Comparison of ENCODE assay signal across 8 mouse cellular contexts in the genomic region with DNA sequence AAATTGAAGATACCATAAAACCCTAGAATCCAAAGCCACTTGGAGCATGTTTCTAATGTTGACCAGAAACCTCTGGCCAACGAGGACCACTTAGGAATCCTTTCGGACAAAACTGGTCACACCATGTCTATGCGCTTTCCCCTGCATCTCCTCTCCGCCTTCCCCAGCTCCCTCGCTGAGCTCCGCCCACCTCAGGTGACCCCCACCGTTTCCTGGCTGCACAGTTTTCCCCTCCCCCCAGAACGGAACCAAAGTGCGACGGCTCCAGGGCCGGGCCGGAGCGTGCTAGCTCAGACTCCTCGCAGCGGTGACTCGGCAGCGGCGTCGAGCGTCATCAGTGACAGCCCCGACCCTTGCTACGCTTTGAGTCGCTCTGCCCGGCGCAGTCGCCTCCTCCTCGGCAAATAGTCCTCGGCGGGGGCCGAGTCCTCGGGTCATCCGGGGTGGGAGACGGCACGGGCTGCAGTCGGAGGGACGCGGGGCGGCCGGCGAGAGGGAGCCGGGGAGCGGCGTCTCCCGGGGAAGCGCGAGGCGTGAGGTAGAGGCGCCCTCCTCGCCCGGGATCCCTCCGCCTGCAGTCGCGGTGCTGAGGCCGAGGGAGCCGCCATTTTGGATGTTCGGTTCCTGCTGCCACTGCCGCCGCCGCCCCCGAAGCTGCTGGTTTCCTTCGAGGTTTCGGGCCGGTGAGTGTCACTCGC. TPM values are rescaled to one million over a fixed set of nuclear protein-coding genes. Genes with fewer than 3 reads are reported as not detected.
DNase-seq lines count a peak whose midpoint lies in the region; ATAC-seq and TF ChIP-seq lines count a peak whose summit lies in the region.

A gene (plus strand): TSS at position 275 of the 698 bp plus-strand sequence.

- no peaks in the 10 kb centered on the region for H3K9me3 ChIP-seq in kidney, embryonic 14.5 days (ENCODE audit: control insufficient read depth, low read length)
- H3K9me3 ChIP-seq in limb, embryonic 15.5 days = no peaks in the 10 kb centered on the region

- peak within 1 kb of the TSS; percentile 97 for H3K4me3 ChIP-seq in bone marrow macrophage, adult 2 months (ENCODE audit: insufficient read depth, low read length)
- H3K4me3 ChIP-seq in embryonic fibroblast, embryonic 13.5 days (ENCODE audit: insufficient read depth, low read length) = peak within 1 kb of the TSS; percentile 96
- H3K4me3 ChIP-seq in kidney, embryonic 14.5 days (ENCODE audit: low read length) = peak within 1 kb of the TSS; percentile 99
- H3K4me3 ChIP-seq in limb, embryonic 15.5 days = peak within 1 kb of the TSS; percentile 99

- peak; percentile 99 for ATAC-seq in kidney, embryonic 14.5 days (ENCODE audit: low FRiP score, low TSS enrichment)
- peak; percentile 98 for ATAC-seq in limb, embryonic 15.5 days (ENCODE audit: insufficient number of reproducible peaks, low FRiP score, low TSS enrichment, low read depth)

- 0 out of 2 replicates have a peak, but pooled peaks have one; percentile 41 for TF ChIP-seq POLR2A in bone marrow macrophage, adult 2 months (IDR thresholded peaks at IDR 0.05; ENCODE audit: borderline replicate concordance, low read depth, low read length)
- peak; percentile 94 for TF ChIP-seq POLR2A in embryonic fibroblast, embryonic 13.5 days (IDR thresholded peaks at IDR 0.05; ENCODE audit: low read depth, low read length)

- H3K27ac ChIP-seq in bone marrow macrophage, adult 2 months (ENCODE audit: insufficient read depth, low read depth, low read length) = peak within 1 kb of the TSS; percentile 89
- H3K27ac ChIP-seq in embryonic fibroblast, embryonic 13.5 days (ENCODE audit: insufficient read depth, low read length) = peak within 1 kb of the TSS; percentile 74
- peak within 1 kb of the TSS; percentile 96 for H3K27ac ChIP-seq in kidney, embryonic 14.5 days (ENCODE audit: low read depth, low read length)
- peak within 1 kb of the TSS; percentile 99 for H3K27ac ChIP-seq in limb, embryonic 15.5 days

- H3K4me2 ChIP-seq in kidney, embryonic 14.5 days (replicated peaks; ENCODE audit: low read depth, low read length) = peak within 1 kb of the TSS; percentile 78
- peak within 1 kb of the TSS; percentile 77 for H3K4me2 ChIP-seq in limb, embryonic 15.5 days

- TF ChIP-seq CTCF in bone marrow macrophage, adult 2 months (IDR thresholded peaks at IDR 0.05; ENCODE audit: low read depth, low read length) = no peak
- no peak for TF ChIP-seq CTCF in embryonic fibroblast, embryonic 13.5 days (IDR thresholded peaks at IDR 0.05; ENCODE audit: borderline replicate concordance, insufficient read depth, low read length)

- WGBS in kidney, embryonic 14.5 days = under 1% methylated on average over 59 of the region's 64 CpGs
- under 1% methylated on average over 64 of the region's 64 CpGs for WGBS in limb, embryonic 15.5 days

- H3K9ac ChIP-seq in kidney, embryonic 14.5 days (ENCODE audit: low read depth, low read length) = peak within 1 kb of the TSS; percentile 93
- peak within 1 kb of the TSS; percentile 98 for H3K9ac ChIP-seq in limb, embryonic 15.5 days

- no peaks in the 10 kb centered on the region for H3K36me3 ChIP-seq in kidney, embryonic 14.5 days (ENCODE audit: control insufficient read depth, insufficient read depth, low read length)
- no peaks in the 10 kb centered on the region for H3K36me3 ChIP-seq in limb, embryonic 15.5 days

- H3K4me1 ChIP-seq in bone marrow macrophage, adult 2 months (ENCODE audit: control insufficient read depth, insufficient read depth, low read length) = peaks cover 19% of the 10 kb centered on the region
- peaks cover 2% of the 10 kb centered on the region; the same call in 1 of the 2 replicates for H3K4me1 ChIP-seq in embryonic fibroblast, embryonic 13.5 days (ENCODE audit: control insufficient read depth, insufficient read depth, low read length)
- peaks cover 13% of the 10 kb centered on the region; the same call in 1 of the 2 replicates for H3K4me1 ChIP-seq in kidney, embryonic 14.5 days (ENCODE audit: control insufficient read depth, insufficient read depth, low read length)
- H3K4me1 ChIP-seq in limb, embryonic 15.5 days = peaks cover 11% of the 10 kb centered on the region

- DNase-seq in A20 (ENCODE audit: low read depth, low spot score) = peak; percentile 100
- DNase-seq in heart, adult 9 months (ENCODE audit: low spot score in 2 of 2) = peak; percentile 96
- DNase-seq in monocyte, adult 2 months (ENCODE audit: low read depth in 1 of 2, low spot score in 2 of 2) = peak; percentile 92 to 94
- peak; percentile 96 to 97 for DNase-seq in spleen, postnatal 36 days (ENCODE audit: low spot score in 2 of 2)

- H3K27me3 ChIP-seq in kidney, embryonic 14.5 days (ENCODE audit: control insufficient read depth, insufficient read depth, low read length) = peaks cover 3% of the 10 kb centered on the region; the same call in 1 of the 2 replicates
- H3K27me3 ChIP-seq in limb, embryonic 15.5 days = peaks cover 7% of the 10 kb centered on the region; the same call in 1 of the 2 replicates

RNA-seq across cellular contexts. Expression of the gene that starts here (rescaled TPM):
- 80.9 and 91.2 TPM in 2 replicates for polyA plus RNA-seq in bone marrow macrophage, adult 2 months (2012; ENCODE audit: insufficient read depth, insufficient read length, missing spikeins)
- polyA plus RNA-seq in embryonic fibroblast, embryonic 13.5 days (2011; ENCODE audit: insufficient read length, low read depth, missing spikeins) = 71.7 and 77.2 TPM in 2 replicates
- 25.3 and 38.8 TPM in 2 replicates for polyA plus RNA-seq in kidney, embryonic 14.5 days (2014; fragmentation: Nextera tagmentation; extraction: Ambion mirVana)
- 33.0 and 38.1 TPM in 2 replicates for polyA plus RNA-seq in limb, embryonic 15.5 days (2015; fragmentation: Nextera tagmentation; extraction: Ambion mirVana)

Comparison
In these comparisons a context has a peak if more than half of its experiments do, and no peak if none do; other contexts are left out.
1. Peak in every context shown above with its lines: DNase-seq, ATAC-seq, H3K4me3 ChIP-seq and H3K27ac ChIP-seq.